Mouse (Mus musculus): ENCODE data around the gene Naxd. TPM values are rescaled to one million over a fixed set of nuclear protein-coding genes. Genes with fewer than 3 reads are reported as not detected.

Gene Naxd
- total RNA-seq (2023), result 10 to 100 TPM; 38.8 to 51.0 TPM

GRCm38 (mm10) chr8:11497017-11497990 lies at the start of gene Naxd:
Gene Naxd, plus strand, starts transcription at chr8:11497506.

GRCm38 (mm10) chr8:11477811-11478761 lies 19.2 kb upstream of the Naxd start, which contains the start of gene Rab20:
Gene Rab20, minus strand, starts transcription at chr8:11478710.

GRCm38 (mm10) chr8:11550281-11550948 lies 53.1 kb downstream of the Naxd start, which contains the start of gene Cars2:
Gene Cars2, minus strand, starts transcription at chr8:11550783.

GRCm38 (mm10) chr8:11554799-11555719 lies 57.8 kb downstream of the Naxd start, which contains the start of gene Ing1:
Gene Ing1, plus strand, starts transcription at chr8:11555571.

Other genes with a start within 250 kb of the Naxd start
- not detected for gene Col4a2, start 184.7 kb upstream of the Naxd start, total RNA-seq (2023)
- gene Col4a1, start 184.7 kb upstream of the Naxd start, total RNA-seq (2023), result under 1 TPM; 0.09 to 0.46 TPM
- 1 to 10 TPM; 4.7 to 9.2 TPM for gene Rab20, start 18.8 kb upstream of the Naxd start, total RNA-seq (2023)
- gene Cars2, start 53.3 kb downstream of the Naxd start, total RNA-seq (2023), result 10 to 100 TPM; 40.4 to 45.8 TPM
- gene Ing1, start 58.1 kb downstream of the Naxd start, total RNA-seq (2023), result 10 to 100 TPM; 58.5 to 69.8 TPM
- gene Ankrd10, start 138.3 kb downstream of the Naxd start, total RNA-seq (2023), result 100 to 1,000 TPM; 106 to 117 TPM
- gene 1700016D06Rik, start 203.6 kb downstream of the Naxd start, total RNA-seq (2023), result not detected
- gene Arhgef7, start 230.2 kb downstream of the Naxd start, total RNA-seq (2023), result 10 to 100 TPM; 54.8 to 58.8 TPM

All from B cell, adult 67 days (primary cell).